9 mouse cellular contexts compared by ENCODE assay signal in genomic region chr17:33779967-33780295, GRCm38 (mm10). TPM values are rescaled to one million over a fixed set of nuclear protein-coding genes. Genes with fewer than 3 reads are reported as not detected.
DNase-seq lines count a peak whose midpoint lies in the region; ATAC-seq and TF ChIP-seq lines count a peak whose summit lies in the region.
"Had no signal": no experiment of that assay in that cellular context is flagged by ENCODE, and none has a peak within 500 bp of the region (broad histone marks: within the 10 kb centered on the region; RNA-seq: fewer than 3 reads in every experiment).

No protein-coding gene starts in this region.

- no peak for TF ChIP-seq CTCF in lung, postnatal 0 days (IDR thresholded peaks at IDR 0.05)

- 0 out of 2 replicates have a peak, but pooled peaks cover 2% of the 10 kb centered on the region for H3K4me1 ChIP-seq in forebrain, embryonic 11.5 days (replicated peaks; ENCODE audit: control insufficient read depth, insufficient read depth, low read length)
- peaks cover 34% of the 10 kb centered on the region for H3K4me1 ChIP-seq in forebrain, embryonic 15.5 days
- H3K4me1 ChIP-seq in lung, postnatal 0 days (ENCODE audit: insufficient read depth, low read depth, low read length) = peaks cover 25% of the 10 kb centered on the region
- H3K4me1 ChIP-seq in limb, embryonic 11.5 days (ENCODE audit: control insufficient read depth, insufficient read depth, low read length) = peaks cover 23% of the 10 kb centered on the region
- peaks cover 49% of the 10 kb centered on the region for H3K4me1 ChIP-seq in stomach, embryonic 16.5 days (ENCODE audit: control insufficient read depth, insufficient read depth, low read length)

- DNase-seq in forebrain, embryonic 11.5 days (ENCODE audit: low spot score) = no peak
- peak; percentile 34 for DNase-seq in lung, postnatal 0 days (ENCODE audit: low spot score)
- DNase-seq in lung, postnatal 4 days = no peak
- DNase-seq in limb, embryonic 11.5 days (ENCODE audit: low spot score) = peak; percentile 22
- DNase-seq in T-cell, adult 2 months (ENCODE audit: low spot score) = no peak
- no peak for DNase-seq in thymus, postnatal 0 days (ENCODE audit: low spot score)

- no peaks in the 10 kb centered on the region for H3K36me3 ChIP-seq in forebrain, embryonic 11.5 days (ENCODE audit: control insufficient read depth, insufficient read depth, low read length)
- no peaks in the 10 kb centered on the region for H3K36me3 ChIP-seq in forebrain, embryonic 15.5 days
- H3K36me3 ChIP-seq in lung, postnatal 0 days (ENCODE audit: insufficient read depth, low read length) = no peaks in the 10 kb centered on the region
- H3K36me3 ChIP-seq in limb, embryonic 11.5 days (ENCODE audit: control insufficient read depth, insufficient read depth, low read length) = peaks cover 12% of the 10 kb centered on the region; the same call in 1 of the 2 replicates
- no peaks in the 10 kb centered on the region for H3K36me3 ChIP-seq in stomach, embryonic 16.5 days (ENCODE audit: control insufficient read depth, insufficient read depth, low read length)

- no peak overlapping the region for H3K27ac ChIP-seq in forebrain, embryonic 11.5 days (ENCODE audit: low read depth, low read length)
- no peak overlapping the region for H3K27ac ChIP-seq in forebrain, embryonic 15.5 days (replicated peaks)
- peak overlapping the region; percentile 89 for H3K27ac ChIP-seq in lung, postnatal 0 days (ENCODE audit: low read length)
- peak overlapping the region; percentile 95 for H3K27ac ChIP-seq in limb, embryonic 11.5 days (replicated peaks; ENCODE audit: low read depth, low read length)
- peak overlapping the region; percentile 89 for H3K27ac ChIP-seq in stomach, embryonic 16.5 days (ENCODE audit: low read length)
- H3K27ac ChIP-seq: macrophage had no signal

- no peak overlapping the region for H3K9ac ChIP-seq in forebrain, embryonic 11.5 days (ENCODE audit: low read length)
- H3K9ac ChIP-seq in forebrain, embryonic 15.5 days (replicated peaks) = no peak overlapping the region
- H3K9ac ChIP-seq in lung, postnatal 0 days (replicated peaks; ENCODE audit: low read depth) = peak overlapping the region; percentile 42; the same call in 1 of the 2 replicates
- no peak overlapping the region for H3K9ac ChIP-seq in limb, embryonic 11.5 days (ENCODE audit: low read length)
- no peak overlapping the region for H3K9ac ChIP-seq in stomach, embryonic 16.5 days (ENCODE audit: low read length)

- peak overlapping the region; percentile 21; the same call in 1 of the 2 replicates for H3K4me2 ChIP-seq in forebrain, embryonic 11.5 days (ENCODE audit: low read depth, low read length, severe bottlenecking)
- H3K4me2 ChIP-seq in forebrain, embryonic 15.5 days (replicated peaks) = no peak overlapping the region
- H3K4me2 ChIP-seq in lung, postnatal 0 days (replicated peaks; ENCODE audit: low read depth, low read length) = peak overlapping the region; percentile 72
- peak overlapping the region; percentile 60 for H3K4me2 ChIP-seq in limb, embryonic 11.5 days (ENCODE audit: low read depth, severe bottlenecking)
- peak overlapping the region; percentile 92 for H3K4me2 ChIP-seq in stomach, embryonic 16.5 days (ENCODE audit: low read depth, low read length)

- no peaks in the 10 kb centered on the region for H3K27me3 ChIP-seq in forebrain, embryonic 11.5 days (ENCODE audit: control insufficient read depth, insufficient read depth, low read length)
- H3K27me3 ChIP-seq in forebrain, embryonic 15.5 days = no peaks in the 10 kb centered on the region
- H3K27me3 ChIP-seq in lung, postnatal 0 days (replicated peaks; ENCODE audit: insufficient read depth, low read length) = no peaks in the 10 kb centered on the region
- H3K27me3 ChIP-seq in limb, embryonic 11.5 days (ENCODE audit: control insufficient read depth, insufficient read depth, low read length) = no peaks in the 10 kb centered on the region
- H3K27me3 ChIP-seq in stomach, embryonic 16.5 days (ENCODE audit: control insufficient read depth, insufficient read depth, low read length) = no peaks in the 10 kb centered on the region

- no peak for TF ChIP-seq EP300 in lung, postnatal 0 days (IDR thresholded peaks at IDR 0.05)

- no peaks in the 10 kb centered on the region for H3K9me3 ChIP-seq in forebrain, embryonic 11.5 days (ENCODE audit: control insufficient read depth, low read length)
- H3K9me3 ChIP-seq in forebrain, embryonic 15.5 days = no peaks in the 10 kb centered on the region
- H3K9me3 ChIP-seq in lung, postnatal 0 days (ENCODE audit: low read length) = no peaks in the 10 kb centered on the region
- H3K9me3 ChIP-seq in limb, embryonic 11.5 days (ENCODE audit: control insufficient read depth, low read length) = no peaks in the 10 kb centered on the region
- no peaks in the 10 kb centered on the region for H3K9me3 ChIP-seq in stomach, embryonic 16.5 days (replicated peaks; ENCODE audit: control insufficient read depth, low read length)

- WGBS in forebrain, embryonic 11.5 days = 84% methylated on average over 5 of the region's 5 CpGs
- WGBS in forebrain, embryonic 15.5 days = 87% methylated on average over 5 of the region's 5 CpGs
- WGBS in lung, postnatal 0 days = 65% methylated on average over 5 of the region's 5 CpGs
- 81% methylated on average over 5 of the region's 5 CpGs for WGBS in limb, embryonic 11.5 days
- 69% methylated on average over 5 of the region's 5 CpGs for WGBS in stomach, embryonic 16.5 days

- no peak overlapping the region for H3K4me3 ChIP-seq in forebrain, embryonic 11.5 days (ENCODE audit: low read depth, low read length)
- no peak overlapping the region for H3K4me3 ChIP-seq in forebrain, embryonic 15.5 days
- H3K4me3 ChIP-seq in lung, postnatal 0 days (ENCODE audit: low read depth, low read length) = peak overlapping the region; percentile 45
- H3K4me3 ChIP-seq in limb, embryonic 11.5 days (ENCODE audit: low read depth, low read length) = peak overlapping the region; percentile 11; the same call in 1 of the 2 replicates
- peak overlapping the region; percentile 57 for H3K4me3 ChIP-seq in stomach, embryonic 16.5 days (replicated peaks; ENCODE audit: low read length)

- ATAC-seq in forebrain, embryonic 11.5 days (replicated peaks; ENCODE audit: low FRiP score) = no peak
- no peak for ATAC-seq in forebrain, embryonic 15.5 days (replicated peaks)
- no peak for ATAC-seq in lung, postnatal 0 days
- ATAC-seq in limb, embryonic 11.5 days (ENCODE audit: insufficient number of reproducible peaks, low FRiP score, low TSS enrichment, low read depth) = no peak
- ATAC-seq in stomach, embryonic 16.5 days (ENCODE audit: insufficient read depth, low FRiP score) = 0 out of 2 replicates have a peak, but pooled peaks have one; percentile 1

RNA-seq across cellular contexts. Expression of gene Angptl4, which starts 1.7 kb away (rescaled TPM):
- polyA plus RNA-seq in forebrain, embryonic 11.5 days (2014; fragmentation: Nextera tagmentation; extraction: Ambion mirVana) = 16.6 and 20.9 TPM in 2 replicates
- polyA plus RNA-seq in forebrain, embryonic 15.5 days (2015; fragmentation: Nextera tagmentation; extraction: Ambion mirVana) = 12.8 and 14.0 TPM in 2 replicates
- polyA plus RNA-seq in lung, postnatal 0 days (2015; fragmentation: Nextera tagmentation; extraction: Ambion mirVana) = 125 and 137 TPM in 2 replicates
- polyA plus RNA-seq in limb, embryonic 11.5 days (2014; fragmentation: Nextera tagmentation; extraction: Ambion mirVana) = 37.9 and 43.6 TPM in 2 replicates
- 25.8 and 30.7 TPM in 2 replicates for polyA plus RNA-seq in stomach, embryonic 16.5 days (2015; fragmentation: Nextera tagmentation; extraction: Ambion mirVana)
- 28.7 and 36.7 TPM in 2 replicates for polyA plus RNA-seq in thymus, postnatal 0 days (2015; fragmentation: Nextera tagmentation; extraction: Ambion mirVana)

RNA-seq across cellular contexts. Expression of gene Rab11b, which starts 19.6 kb away (rescaled TPM):
- 330 and 338 TPM in 2 replicates for polyA plus RNA-seq in forebrain, embryonic 11.5 days (2014; fragmentation: Nextera tagmentation; extraction: Ambion mirVana)
- polyA plus RNA-seq in forebrain, embryonic 15.5 days (2015; fragmentation: Nextera tagmentation; extraction: Ambion mirVana) = 452 and 485 TPM in 2 replicates
- polyA plus RNA-seq in lung, postnatal 0 days (2015; fragmentation: Nextera tagmentation; extraction: Ambion mirVana) = 258 and 279 TPM in 2 replicates
- polyA plus RNA-seq in limb, embryonic 11.5 days (2014; fragmentation: Nextera tagmentation; extraction: Ambion mirVana) = 270 and 277 TPM in 2 replicates
- 212 and 237 TPM in 2 replicates for polyA plus RNA-seq in stomach, embryonic 16.5 days (2015; fragmentation: Nextera tagmentation; extraction: Ambion mirVana)
- 214 and 227 TPM in 2 replicates for polyA plus RNA-seq in thymus, postnatal 0 days (2015; fragmentation: Nextera tagmentation; extraction: Ambion mirVana)

RNA-seq across cellular contexts. Expression of gene Kank3, which starts 30.4 kb away (rescaled TPM):
- 30.4 and 31.1 TPM in 2 replicates for polyA plus RNA-seq in forebrain, embryonic 11.5 days (2014; fragmentation: Nextera tagmentation; extraction: Ambion mirVana)
- 41.4 and 42.5 TPM in 2 replicates for polyA plus RNA-seq in forebrain, embryonic 15.5 days (2015; fragmentation: Nextera tagmentation; extraction: Ambion mirVana)
- polyA plus RNA-seq in lung, postnatal 0 days (2015; fragmentation: Nextera tagmentation; extraction: Ambion mirVana) = 186 and 211 TPM in 2 replicates
- 23.0 and 25.1 TPM in 2 replicates for polyA plus RNA-seq in limb, embryonic 11.5 days (2014; fragmentation: Nextera tagmentation; extraction: Ambion mirVana)
- 24.8 and 29.0 TPM in 2 replicates for polyA plus RNA-seq in stomach, embryonic 16.5 days (2015; fragmentation: Nextera tagmentation; extraction: Ambion mirVana)
- polyA plus RNA-seq in thymus, postnatal 0 days (2015; fragmentation: Nextera tagmentation; extraction: Ambion mirVana) = 19.1 and 22.0 TPM in 2 replicates

RNA-seq across cellular contexts. Expression of gene Rps28, which starts 44.4 kb away (rescaled TPM):
- 758 and 759 TPM in 2 replicates for polyA plus RNA-seq in forebrain, embryonic 11.5 days (2014; fragmentation: Nextera tagmentation; extraction: Ambion mirVana)
- 612 and 676 TPM in 2 replicates for polyA plus RNA-seq in forebrain, embryonic 15.5 days (2015; fragmentation: Nextera tagmentation; extraction: Ambion mirVana)
- 906 and 1,023 TPM in 2 replicates for polyA plus RNA-seq in lung, postnatal 0 days (2015; fragmentation: Nextera tagmentation; extraction: Ambion mirVana)
- 1,083 and 1,144 TPM in 2 replicates for polyA plus RNA-seq in limb, embryonic 11.5 days (2014; fragmentation: Nextera tagmentation; extraction: Ambion mirVana)
- 740 and 935 TPM in 2 replicates for polyA plus RNA-seq in stomach, embryonic 16.5 days (2015; fragmentation: Nextera tagmentation; extraction: Ambion mirVana)
- polyA plus RNA-seq in thymus, postnatal 0 days (2015; fragmentation: Nextera tagmentation; extraction: Ambion mirVana) = 1,516 and 1,544 TPM in 2 replicates

RNA-seq across cellular contexts. Expression of gene Ndufa7, which starts 44.4 kb away (rescaled TPM):
- polyA plus RNA-seq in forebrain, embryonic 11.5 days (2014; fragmentation: Nextera tagmentation; extraction: Ambion mirVana) = 374 and 400 TPM in 2 replicates
- polyA plus RNA-seq in forebrain, embryonic 15.5 days (2015; fragmentation: Nextera tagmentation; extraction: Ambion mirVana) = 417 and 444 TPM in 2 replicates
- polyA plus RNA-seq in lung, postnatal 0 days (2015; fragmentation: Nextera tagmentation; extraction: Ambion mirVana) = 455 and 501 TPM in 2 replicates
- polyA plus RNA-seq in limb, embryonic 11.5 days (2014; fragmentation: Nextera tagmentation; extraction: Ambion mirVana) = 457 and 474 TPM in 2 replicates
- 442 and 446 TPM in 2 replicates for polyA plus RNA-seq in stomach, embryonic 16.5 days (2015; fragmentation: Nextera tagmentation; extraction: Ambion mirVana)
- polyA plus RNA-seq in thymus, postnatal 0 days (2015; fragmentation: Nextera tagmentation; extraction: Ambion mirVana) = 464 TPM in 2 replicates

Comparison
In these comparisons a context has a peak if more than half of its experiments do, and no peak if none do; other contexts are left out.
1. DNase-seq: peak in lung, postnatal 0 days (single experiment) and limb, embryonic 11.5 days (single experiment); none in forebrain, embryonic 11.5 days (single experiment), lung, postnatal 4 days (0 of 2), T-cell, adult 2 months (single experiment) and thymus, postnatal 0 days (single experiment).
2. H3K27ac ChIP-seq: peak in lung, postnatal 0 days (single experiment), limb, embryonic 11.5 days (single experiment) and stomach, embryonic 16.5 days (single experiment); none in forebrain, embryonic 11.5 days (single experiment) and forebrain, embryonic 15.5 days (single experiment).
3. H3K4me3 ChIP-seq: peak in lung, postnatal 0 days (single experiment), limb, embryonic 11.5 days (single experiment) and stomach, embryonic 16.5 days (single experiment); none in forebrain, embryonic 11.5 days (single experiment) and forebrain, embryonic 15.5 days (single experiment).